Mouse (Mus musculus) lung, postnatal 0 days (tissue): ENCODE data around the gene Epb41l3. TPM values are rescaled to one million over a fixed set of nuclear protein-coding genes. Genes with fewer than 3 reads are reported as not detected.
A peak's percentile ranks its signal among the peaks of the same experiment; 100 is the strongest.

Experiments used
- ATAC-seq: fragments of 200-750 bp; cut with Nextera tagmentation; 2 replicates; pipeline ENCODE4 v1.8.0; 2017; ENCODE audit warnings: moderate library complexity
- DNase-seq: peaks from one replicate; pipeline ENCODE4 v3.0.0-alpha.2; 2016; ENCODE audit warnings: low spot score
- H3K27ac ChIP-seq: fragments of 300-500 bp; sonication (generic); 2 replicates; pipeline ENCODE4 v1.5.1; 2014; ENCODE audit warnings: antibody characterized with exemption, mild to moderate bottlenecking, low read length, mixed read lengths
- H3K27me3 ChIP-seq: fragments of 300-500 bp; sonication (generic); replicated peaks from 2 replicates; pipeline ENCODE4 v1.6.1; 2014; ENCODE audit warnings: low read length, mixed read lengths; ENCODE audit not compliant: insufficient read depth
- H3K36me3 ChIP-seq: fragments of 300-500 bp; sonication (generic); 2 replicates; pipeline ENCODE4 v1.6.1; 2014; ENCODE audit warnings: low read length, mixed read lengths; ENCODE audit not compliant: insufficient read depth
- H3K4me1 ChIP-seq: fragments of 300-500 bp; sonication (generic); 2 replicates; pipeline ENCODE4 v1.6.1; 2014; ENCODE audit warnings: antibody characterized with exemption, low read depth, low read length, mixed read lengths; ENCODE audit not compliant: insufficient read depth
- H3K4me2 ChIP-seq: fragments of 300-500 bp; sonication (generic); replicated peaks from 2 replicates; pipeline ENCODE4 v1.6.1; 2014; ENCODE audit warnings: low read depth, mild to moderate bottlenecking, low read length, moderate library complexity, mixed read lengths
- H3K4me3 ChIP-seq: fragments of 300-500 bp; sonication (generic); 2 replicates; pipeline ENCODE4 v1.5.1; 2014; ENCODE audit warnings: low read depth, low read length
- H3K9ac ChIP-seq: fragments of 300-500 bp; sonication (generic); replicated peaks from 2 replicates; pipeline ENCODE4 v1.6.1; 2014; ENCODE audit warnings: low read depth, mild to moderate bottlenecking
- H3K9me3 ChIP-seq: fragments of 300-500 bp; sonication (generic); 2 replicates; pipeline ENCODE4 v1.6.1; 2016; ENCODE audit warnings: low read length, mixed read lengths
- CTCF ChIP-seq: IDR thresholded peaks from 2 replicates; pipeline ENCODE4 v1.5.1; 2016; ENCODE audit warnings: antibody characterized with exemption, mild to moderate bottlenecking
- EP300 ChIP-seq: IDR thresholded peaks from 2 replicates; pipeline ENCODE4 v1.6.1; 2016; ENCODE audit warnings: antibody characterized with exemption, mild to moderate bottlenecking, control low read depth
- WGBS: fragments of 180-500 bp; shearing (Covaris S2); extraction: QIAGEN DNeasy Blood & Tissue Kit; methylation state at CpG from one replicate; pipeline ENCODE4 v1.1.7; 2014; 5-methylcytosine and 5-hydroxymethylcytosine counted together
- polyA plus RNA-seq: library from polyadenylated mRNA; unstranded; fragments of >200 nt; fragmentation: Nextera tagmentation; extraction: Ambion mirVana; gene quantifications from 2 replicates; pipeline ENCODE4 v1.2.1, GENCODE M21; 2015

Gene Epb41l3
- polyA plus RNA-seq, 1 experiment from 2014 or later: 10.0 TPM

DNA sequence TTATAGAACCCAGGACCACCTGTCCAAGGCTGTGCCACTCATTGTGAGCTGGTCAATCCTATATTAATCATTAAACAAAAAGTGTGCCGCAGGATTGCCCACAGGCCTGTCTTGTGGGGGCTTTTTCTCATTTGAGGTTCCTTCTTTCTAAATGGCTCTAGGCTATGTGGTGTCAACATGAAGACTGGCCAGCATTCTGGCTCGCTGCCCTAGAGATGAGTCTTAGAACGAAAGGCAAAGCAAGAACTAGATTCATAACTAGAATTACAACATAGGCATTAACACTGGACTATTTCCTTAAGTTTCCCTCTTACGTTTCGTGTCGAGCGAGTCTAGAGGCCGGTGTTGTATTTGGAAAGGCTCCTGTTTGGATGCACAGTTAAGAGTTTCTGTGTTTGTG is 125.5 kb downstream of the Epb41l3 start:
- Histone ChIP-seq H3K4me1 (no peaks in the 10 kb centered on the region), H3K27ac (no peak overlapping the region), H3K27me3 (no peaks in the 10 kb centered on the region), H3K36me3 (no peaks in the 10 kb centered on the region), H3K9me3 (no peaks in the 10 kb centered on the region), H3K4me2 (no peak overlapping the region), H3K9ac (no peak overlapping the region), H3K4me3 (no peak overlapping the region)
- DNase-seq: no peak
- WGBS: 91% methylated on average over 8 of the region's 8 CpGs
- ATAC-seq: no peak
- TF ChIP-seq EP300 (no peak), CTCF (no peak)

DNA sequence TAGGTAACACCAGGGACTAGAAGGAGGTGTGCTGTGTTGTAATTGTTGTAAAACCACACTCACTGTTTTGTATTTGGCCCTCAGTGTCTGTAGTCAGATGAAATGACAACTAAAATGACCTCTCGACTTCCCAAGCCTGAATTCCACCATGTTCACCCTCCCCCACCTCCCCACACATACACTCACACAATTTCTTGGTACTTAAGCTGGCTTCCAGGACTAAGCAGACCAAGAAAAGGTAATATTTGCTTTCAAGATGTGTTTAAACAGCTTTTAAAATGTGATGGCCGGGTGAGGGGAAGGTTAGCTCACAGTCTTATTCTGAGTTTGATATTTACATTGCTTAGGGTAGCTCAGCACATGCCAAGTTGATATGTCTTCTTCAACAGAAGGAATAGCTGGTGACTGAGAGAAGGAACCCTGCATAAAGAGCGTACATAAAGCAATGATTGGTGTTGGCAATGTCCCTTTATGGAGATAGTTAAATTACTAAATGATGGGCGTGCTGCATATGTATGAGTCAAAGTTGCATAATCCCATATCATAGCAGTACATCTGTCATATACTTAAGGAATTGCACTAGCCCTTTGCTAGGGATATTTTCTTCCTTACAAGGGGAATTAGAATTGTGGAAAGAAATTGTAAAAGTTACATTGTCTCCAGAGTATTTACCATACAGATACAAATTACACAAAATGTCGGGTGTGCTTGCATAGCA is 130.0 kb downstream of the Epb41l3 start:
- DNase-seq (peak; percentile 23), ATAC-seq (no peak; the same call in 1 of the 2 replicates)
- TF ChIP-seq EP300 (no peak), CTCF (no peak)
- Histone ChIP-seq H3K9ac (no peak overlapping the region), H3K4me1 (no peaks in the 10 kb centered on the region), H3K4me3 (no peak overlapping the region), H3K9me3 (no peaks in the 10 kb centered on the region), H3K27me3 (no peaks in the 10 kb centered on the region), H3K36me3 (no peaks in the 10 kb centered on the region), H3K27ac (no peak overlapping the region), H3K4me2 (no peak overlapping the region)
- 54% methylated on average over 5 of the region's 5 CpGs for WGBS

DNA sequence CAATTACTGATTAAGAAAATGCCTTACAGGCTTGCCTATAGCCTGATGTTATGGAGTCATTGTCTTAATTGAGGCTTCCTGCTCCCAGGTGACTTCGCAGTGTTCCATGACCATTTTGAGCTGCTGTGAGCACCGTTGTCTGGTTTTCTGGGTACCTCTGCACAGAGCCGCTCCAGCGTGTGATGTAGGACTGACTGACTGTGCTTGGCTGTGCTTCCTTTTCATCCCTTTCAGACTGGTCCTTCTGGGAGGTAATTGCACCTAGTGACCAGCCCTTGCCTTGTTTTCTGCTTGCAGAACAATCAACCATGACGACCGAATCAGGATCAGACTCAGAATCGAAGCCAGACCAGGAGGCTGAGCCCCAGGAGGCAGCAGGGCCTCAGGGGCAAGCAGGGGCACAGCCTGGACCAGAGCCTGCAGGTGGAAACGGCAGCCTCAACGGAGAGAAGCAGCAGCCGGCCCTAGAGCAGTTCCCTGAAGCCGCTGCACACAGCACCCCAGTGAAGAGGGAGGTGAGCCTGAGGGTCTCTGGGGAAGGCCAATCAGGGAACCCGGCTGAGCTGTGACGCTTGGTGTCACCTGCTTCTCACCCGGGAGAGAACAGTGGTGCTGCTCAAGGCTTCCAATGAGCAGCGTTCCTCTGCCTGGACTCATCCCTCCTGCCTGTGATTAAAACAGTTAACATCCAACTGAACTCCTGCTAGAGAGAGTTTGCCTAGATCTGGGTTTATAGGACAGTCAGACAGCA is 132.3 kb downstream of the Epb41l3 start:
- no peaks in the 10 kb centered on the region for H3K9me3 ChIP-seq
- H3K9ac ChIP-seq: no peak overlapping the region
- no peak for ATAC-seq
- no peak overlapping the region for H3K4me2 ChIP-seq
- no peak for DNase-seq
- no peaks in the 10 kb centered on the region for H3K27me3 ChIP-seq
- TF ChIP-seq EP300 (no peak), CTCF (no peak)
- no peaks in the 10 kb centered on the region for H3K4me1 ChIP-seq
- H3K36me3 ChIP-seq: no peaks in the 10 kb centered on the region
- WGBS: 66% methylated on average over 15 of the region's 15 CpGs
- no peak overlapping the region for H3K27ac ChIP-seq
- H3K4me3 ChIP-seq: no peak overlapping the region

DNA sequence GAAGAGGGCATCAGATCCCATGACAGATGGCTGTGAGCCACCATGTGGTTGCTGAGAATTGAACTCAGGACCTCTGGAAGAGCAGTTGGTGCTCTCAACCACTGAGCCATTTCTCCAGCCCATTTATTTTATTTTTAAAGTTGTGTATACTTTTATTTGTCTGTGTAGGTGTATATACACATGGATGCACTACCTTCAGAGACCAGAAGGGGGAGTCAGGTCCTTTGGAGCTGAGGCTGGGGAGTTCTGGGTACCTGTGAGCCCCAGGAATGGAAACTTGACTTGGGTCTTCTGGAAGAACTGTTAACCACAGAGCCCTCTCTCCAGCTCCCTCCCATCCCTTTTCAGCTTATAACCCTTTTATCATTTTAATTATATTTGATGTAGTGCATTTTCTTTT is 135.6 kb downstream of the Epb41l3 start:
- H3K36me3 ChIP-seq: no peaks in the 10 kb centered on the region
- no peaks in the 10 kb centered on the region for H3K9me3 ChIP-seq
- no peaks in the 10 kb centered on the region for H3K4me1 ChIP-seq
- H3K27me3 ChIP-seq: no peaks in the 10 kb centered on the region
- H3K4me2 ChIP-seq: no peak overlapping the region
- ATAC-seq: no peak
- H3K27ac ChIP-seq: no peak overlapping the region
- H3K9ac ChIP-seq: no peak overlapping the region
- TF ChIP-seq EP300 (no peak), CTCF (peak; percentile 37; the same call in 1 of the 2 replicates)
- DNase-seq: no peak
- H3K4me3 ChIP-seq: no peak overlapping the region

DNA sequence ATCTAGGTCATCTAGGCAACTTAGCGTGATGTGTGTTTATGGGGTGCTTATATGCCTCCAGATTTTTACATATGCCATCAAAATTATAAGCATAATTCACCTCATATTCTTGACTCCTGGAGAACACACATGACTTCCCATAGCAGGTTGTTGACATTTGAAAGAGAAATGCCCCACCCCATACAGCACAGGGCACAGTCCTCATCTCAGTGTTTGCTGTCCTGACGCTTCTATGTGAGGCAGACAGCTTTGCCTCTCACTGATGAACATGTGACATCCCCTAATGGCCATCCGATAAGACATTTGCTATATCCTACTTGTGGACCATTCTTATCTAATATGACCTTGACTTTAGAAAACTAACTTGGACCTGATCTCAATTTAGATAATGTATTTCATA is 140.6 kb downstream of the Epb41l3 start:
- H3K9ac ChIP-seq: no peak overlapping the region
- 92% methylated on average over 3 of the region's 3 CpGs for WGBS
- no peak overlapping the region for H3K27ac ChIP-seq
- H3K9me3 ChIP-seq: no peaks in the 10 kb centered on the region
- no peak overlapping the region for H3K4me3 ChIP-seq
- H3K27me3 ChIP-seq: no peaks in the 10 kb centered on the region
- no peaks in the 10 kb centered on the region for H3K4me1 ChIP-seq
- H3K36me3 ChIP-seq: no peaks in the 10 kb centered on the region
- ATAC-seq (no peak), DNase-seq (no peak)
- H3K4me2 ChIP-seq: no peak overlapping the region
- TF ChIP-seq EP300: no peak
- TF ChIP-seq CTCF: no peak

DNA sequence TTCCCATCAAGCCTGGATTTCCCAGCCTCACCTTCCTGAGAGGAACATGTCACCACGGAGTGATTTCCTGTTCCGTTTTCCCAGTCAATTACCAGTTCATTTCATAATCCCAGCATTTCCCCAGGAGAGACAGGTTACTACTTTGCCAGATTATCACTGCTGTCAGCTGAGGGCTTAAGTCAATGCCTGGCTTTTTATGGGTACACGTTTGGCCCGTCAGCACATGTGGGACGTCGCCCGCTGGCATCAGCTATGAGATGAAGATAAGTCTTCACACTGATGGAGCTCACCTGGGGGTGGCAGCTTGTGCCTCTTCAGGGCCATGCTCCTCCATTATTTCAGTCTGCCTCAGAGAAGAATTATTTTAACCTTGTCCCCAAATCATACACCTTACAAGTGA is 145.4 kb downstream of the Epb41l3 start:
- Histone ChIP-seq H3K4me2 (no peak overlapping the region), H3K27ac (no peak overlapping the region), H3K4me3 (no peak overlapping the region), H3K9ac (no peak overlapping the region), H3K36me3 (no peaks in the 10 kb centered on the region), H3K9me3 (no peaks in the 10 kb centered on the region), H3K4me1 (peaks cover 12% of the 10 kb centered on the region; the same call in 1 of the 2 replicates), H3K27me3 (no peaks in the 10 kb centered on the region)
- WGBS: 75% methylated on average over 7 of the region's 7 CpGs
- no peak for TF ChIP-seq CTCF
- ATAC-seq (no peak), DNase-seq (no peak)
